Mouse (Mus musculus): ENCODE measurements at regions not wholly inside any gene's neighbourhood (a gene's known extent, or its start where the extent isn't known, plus 50 kb on each side); places are given as distances from the start of the nearest gene placed in this dataset.

DNA sequence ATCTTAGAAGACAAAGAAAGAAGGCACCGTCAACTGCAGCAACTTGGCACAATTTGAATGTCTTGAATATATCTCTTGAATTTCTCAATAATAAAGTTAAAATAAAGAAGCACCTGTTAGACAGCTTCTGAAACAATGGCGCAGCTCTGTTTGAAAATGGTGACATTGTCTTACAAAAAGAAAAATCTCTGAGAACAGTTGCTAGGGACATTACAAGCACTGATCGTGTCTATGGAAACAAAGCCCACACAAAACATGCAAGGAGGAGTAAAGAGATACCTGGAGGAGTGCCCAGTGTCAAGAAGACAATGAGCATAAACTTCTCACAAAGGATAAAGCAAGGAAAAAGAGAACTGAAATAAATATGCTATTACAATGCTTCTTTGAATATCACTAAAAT, 841.2 kb upstream of the Adgrl3 start:
- peak; percentile 3 to 7 for DNase-seq (ENCODE audit: low spot score in 2 of 2)

DNA sequence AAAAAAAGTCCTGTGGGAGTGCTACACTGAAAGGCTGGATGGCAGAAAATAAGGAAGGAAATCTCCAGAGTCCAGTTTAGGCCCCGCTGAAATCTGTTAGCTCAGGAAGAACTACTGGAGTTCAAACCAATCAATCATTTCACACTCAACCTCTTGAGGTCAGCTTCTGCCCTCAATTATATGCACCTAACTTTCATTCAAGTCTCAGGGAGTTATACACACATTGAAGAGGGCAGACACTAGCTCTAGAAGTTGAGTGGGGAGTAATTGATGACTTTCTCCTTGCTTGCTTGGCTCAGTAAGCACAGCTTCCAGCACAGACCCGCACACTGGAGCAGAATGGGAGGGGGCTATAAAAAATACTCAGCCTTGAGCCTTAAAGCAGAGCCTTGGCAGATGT, 839.7 kb upstream of the Adgrl3 start:
- DNase-seq (ENCODE audit: low spot score in 2 of 2) = no peak

DNA sequence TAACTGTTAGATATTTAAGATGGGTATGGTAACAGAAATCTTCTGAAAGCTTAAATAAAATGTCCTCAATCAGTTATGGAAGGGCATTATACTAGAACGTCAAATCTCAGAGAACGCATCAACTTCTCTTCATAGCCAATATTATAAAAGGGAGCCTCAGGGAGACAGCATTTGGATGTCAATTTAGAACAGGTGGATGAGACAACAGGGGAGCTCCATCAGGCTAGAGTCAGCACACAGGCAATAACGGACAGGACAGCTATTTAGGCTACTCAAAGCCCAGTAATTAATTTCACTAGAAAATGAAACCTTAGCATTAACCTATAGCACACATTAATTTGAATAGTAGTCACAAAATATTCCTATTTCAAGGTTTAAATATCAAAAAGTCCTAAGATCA, 827.5 kb upstream of the Adgrl3 start:
- DNase-seq (ENCODE audit: low spot score in 2 of 2) = no peak

DNA sequence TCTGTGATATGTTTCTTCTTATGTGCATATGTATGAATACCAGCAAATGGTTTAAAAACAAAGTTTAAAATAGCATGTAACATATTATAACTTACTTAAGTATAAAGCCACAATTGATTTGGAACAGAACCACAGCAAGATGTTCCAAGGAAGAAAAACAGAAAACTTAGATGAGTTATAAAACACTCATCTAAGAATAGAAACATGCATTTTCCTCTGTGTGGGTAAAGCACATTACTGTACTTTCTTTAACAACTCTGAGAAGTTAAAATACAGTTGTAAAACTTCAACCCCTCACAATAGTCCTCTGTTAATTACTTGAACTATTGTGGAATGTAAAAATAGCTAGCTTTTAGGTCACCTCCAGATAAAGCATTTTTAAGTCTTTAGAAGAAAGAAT, 820.3 kb upstream of the Adgrl3 start:
- no peak for DNase-seq (ENCODE audit: low spot score in 2 of 2)

- DNase-seq (ENCODE audit: low spot score in 2 of 2) = no peak
Observed at GRCm38 (mm10) chr5:80248530-80249122, 771.3 kb upstream of the Adgrl3 start.

- DNase-seq (ENCODE audit: low spot score in 2 of 2) = no peak
Observed at GRCm38 (mm10) chr5:80251961-80252360, 768.0 kb upstream of the Adgrl3 start.

- peak in 1 of 2 experiments; percentile 8 for DNase-seq (ENCODE audit: low spot score in 2 of 2)
Observed at GRCm38 (mm10) chr5:80255046-80255445, 764.9 kb upstream of the Adgrl3 start.

GRCm38 (mm10) chr5:80274589-80274988, 745.3 kb upstream of the Adgrl3 start:
- no peak for DNase-seq (ENCODE audit: low spot score in 2 of 2)

- no peak for DNase-seq (ENCODE audit: low spot score in 2 of 2)
Observed at GRCm38 (mm10) chr5:80275232-80275866, 744.6 kb upstream of the Adgrl3 start.
